Mouse (Mus musculus) thymus, adult 2 months (tissue): ENCODE data around the gene Strn.

Source experiments
- CTCF ChIP-seq: fragments of 200-500 bp; IDR thresholded peaks from 2 replicates; pipeline ENCODE4 v1.5.1; 2012; ENCODE audit warnings: mild to moderate bottlenecking, control low read depth, low read length, moderate library complexity, borderline replicate concordance; ENCODE audit not compliant: control insufficient read depth, poor library complexity, insufficient read depth; ENCODE audit errors: extremely low read depth
- POLR2A ChIP-seq: fragments of 200-500 bp; IDR thresholded peaks from 2 replicates; pipeline ENCODE4 v1.6.1; 2012; ENCODE audit warnings: mild to moderate bottlenecking, low read length, control low read depth, moderate library complexity; ENCODE audit not compliant: control insufficient read depth, poor library complexity, insufficient read depth; ENCODE audit errors: extremely low read depth

GRCm38 (mm10) chr17:78619981-78620380 is 117.0 kb downstream of the Strn start:
- no peak for TF ChIP-seq POLR2A
- TF ChIP-seq CTCF: no peak
